Mouse (Mus musculus): Measurements from ENCODE around the gene Lyrm7. TPM values are rescaled to one million over a fixed set of nuclear protein-coding genes. Genes with fewer than 3 reads are reported as not detected.

The Lyrm7 gene
- polyA plus RNA-seq (2012; rRNA removed): 2.1 and 2.3 TPM in 2 replicates

DNA sequence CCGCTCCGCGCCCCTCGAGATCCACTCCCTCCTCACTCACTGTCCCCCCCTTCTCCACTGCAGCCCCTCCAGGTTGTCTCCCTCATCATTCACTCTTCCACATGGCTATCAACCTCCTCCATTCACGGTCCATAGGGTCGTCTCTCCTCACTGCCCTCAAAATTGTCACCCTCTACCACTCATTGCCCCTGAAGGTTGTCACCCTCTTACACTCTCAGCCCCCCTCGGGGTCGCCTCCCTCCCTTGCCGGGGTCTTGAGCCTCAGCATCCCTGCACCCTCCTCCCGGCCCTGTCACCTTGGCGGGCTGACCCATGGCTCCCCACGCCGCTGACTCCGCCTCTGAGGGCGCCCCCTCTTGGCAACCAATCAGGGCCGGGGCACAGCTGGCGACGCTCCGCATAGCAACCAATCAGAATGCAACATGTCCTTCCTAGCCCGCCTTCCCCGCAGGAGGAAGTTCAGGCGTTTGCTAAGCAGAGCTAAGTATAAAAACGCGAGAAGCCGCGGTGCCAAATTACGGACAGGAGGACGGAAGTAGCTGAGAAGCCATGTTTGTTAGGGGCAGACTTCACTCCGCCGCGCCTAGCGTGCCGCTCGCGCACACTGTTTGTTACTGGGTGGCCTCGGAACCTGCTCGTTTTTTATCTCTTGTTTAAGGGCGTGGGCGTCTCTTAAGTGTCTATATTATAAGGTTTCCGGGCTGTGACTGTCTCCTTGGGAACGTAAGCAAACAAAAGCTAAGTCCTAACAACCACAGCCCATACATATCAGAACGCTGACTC lies at the start of gene Lyrm7:
Gene Lyrm7, minus strand, starts transcription at position 661 of the 783 bp plus-strand sequence.

DNA sequence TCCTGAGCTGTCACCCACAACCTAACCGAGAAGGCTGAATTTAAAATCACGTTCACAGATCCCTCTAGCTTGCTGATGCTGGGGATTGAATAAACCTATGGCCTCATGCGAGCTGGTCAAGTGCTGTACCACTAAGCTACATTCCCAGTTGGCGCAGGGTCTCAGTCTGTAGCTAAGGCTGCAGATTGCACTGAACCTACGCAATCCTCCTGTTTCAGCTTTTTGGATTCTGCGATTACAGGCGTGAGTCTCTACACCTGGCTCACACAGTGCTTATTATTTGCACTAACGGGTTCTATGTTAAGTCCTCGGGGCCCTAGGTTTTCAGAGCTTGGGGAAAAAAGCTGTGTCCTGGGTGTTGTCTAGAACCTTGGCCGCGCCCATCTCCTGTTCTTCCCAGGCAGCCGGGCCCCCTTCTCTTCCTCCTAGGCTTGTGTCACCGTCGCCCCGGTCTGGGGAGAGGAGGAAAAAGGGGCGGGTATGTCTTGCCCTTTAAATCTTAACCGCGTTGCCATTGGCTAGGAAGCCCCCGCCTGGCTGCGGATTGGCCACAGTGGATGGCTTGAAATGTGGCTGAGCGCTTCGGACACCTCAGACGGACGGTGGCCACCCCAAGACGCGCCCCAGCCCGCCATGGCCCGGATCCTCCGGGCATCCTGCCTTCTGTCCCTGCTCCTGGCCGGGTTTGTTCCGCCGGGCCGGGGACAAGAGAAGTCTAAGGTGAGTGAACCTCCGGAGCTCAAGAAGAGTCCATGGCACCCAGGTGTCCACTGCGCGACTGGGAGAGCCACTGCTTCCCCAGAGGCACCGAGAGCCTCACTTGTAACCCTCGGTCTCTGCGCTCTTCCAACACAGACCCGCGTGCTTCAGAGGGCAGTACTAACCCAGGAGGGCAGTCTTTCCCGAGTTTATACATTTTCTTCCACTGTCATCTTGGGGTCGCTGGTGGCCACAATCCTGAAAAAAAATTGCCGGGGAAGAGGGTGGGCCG lies 41.9 kb upstream of the Lyrm7 start, which contains the start of gene Gpx3:
Gene Gpx3, plus strand, starts transcription at position 121 of the 991 bp plus-strand sequence.

DNA sequence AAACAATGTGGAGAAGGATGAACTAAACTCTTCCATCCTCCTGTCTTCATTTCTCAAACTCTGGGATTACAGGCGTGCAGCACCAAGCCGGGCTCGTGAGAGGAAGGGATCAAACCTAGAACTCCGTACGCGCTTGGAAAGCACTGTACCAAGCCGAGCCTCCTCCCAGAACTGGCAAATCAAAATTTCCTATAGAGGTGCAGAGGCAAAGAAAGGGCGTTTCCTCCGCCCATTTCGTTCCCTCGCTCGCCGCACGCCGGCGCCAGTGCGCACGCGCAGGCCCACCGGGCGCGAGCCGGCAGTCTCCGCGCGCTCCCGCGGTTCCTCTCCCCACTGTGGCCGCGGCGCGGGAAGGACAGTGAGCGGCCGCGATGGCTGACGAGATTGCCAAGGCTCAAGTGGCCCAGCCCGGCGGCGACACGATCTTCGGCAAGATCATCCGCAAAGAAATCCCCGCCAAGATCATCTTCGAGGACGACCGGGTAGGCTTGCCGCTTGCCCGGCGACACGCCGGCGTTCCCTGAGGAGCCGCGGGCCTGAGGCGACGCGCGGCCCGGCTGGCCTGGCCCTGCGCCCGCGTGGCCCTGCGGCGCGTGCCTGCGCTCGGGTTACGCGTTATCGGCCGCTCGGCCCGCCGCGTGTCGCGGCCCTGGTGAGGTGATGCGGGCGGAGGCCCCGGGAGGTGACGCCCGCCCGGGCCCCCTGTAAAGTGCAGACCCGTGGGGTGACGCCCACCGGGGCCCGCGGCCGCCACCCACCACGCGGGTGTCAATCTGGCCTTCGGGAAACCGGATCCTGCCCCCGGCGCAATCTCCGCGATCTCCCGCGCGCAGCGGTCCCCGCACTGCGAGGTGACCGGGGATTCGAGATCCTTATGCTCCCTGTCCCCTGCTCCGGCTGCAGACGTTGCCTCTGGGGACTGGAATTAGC lies 5.7 kb upstream of the Lyrm7 start, which contains the start of gene Hint1:
Gene Hint1, plus strand, starts transcription at position 265 of the 930 bp plus-strand sequence.

DNA sequence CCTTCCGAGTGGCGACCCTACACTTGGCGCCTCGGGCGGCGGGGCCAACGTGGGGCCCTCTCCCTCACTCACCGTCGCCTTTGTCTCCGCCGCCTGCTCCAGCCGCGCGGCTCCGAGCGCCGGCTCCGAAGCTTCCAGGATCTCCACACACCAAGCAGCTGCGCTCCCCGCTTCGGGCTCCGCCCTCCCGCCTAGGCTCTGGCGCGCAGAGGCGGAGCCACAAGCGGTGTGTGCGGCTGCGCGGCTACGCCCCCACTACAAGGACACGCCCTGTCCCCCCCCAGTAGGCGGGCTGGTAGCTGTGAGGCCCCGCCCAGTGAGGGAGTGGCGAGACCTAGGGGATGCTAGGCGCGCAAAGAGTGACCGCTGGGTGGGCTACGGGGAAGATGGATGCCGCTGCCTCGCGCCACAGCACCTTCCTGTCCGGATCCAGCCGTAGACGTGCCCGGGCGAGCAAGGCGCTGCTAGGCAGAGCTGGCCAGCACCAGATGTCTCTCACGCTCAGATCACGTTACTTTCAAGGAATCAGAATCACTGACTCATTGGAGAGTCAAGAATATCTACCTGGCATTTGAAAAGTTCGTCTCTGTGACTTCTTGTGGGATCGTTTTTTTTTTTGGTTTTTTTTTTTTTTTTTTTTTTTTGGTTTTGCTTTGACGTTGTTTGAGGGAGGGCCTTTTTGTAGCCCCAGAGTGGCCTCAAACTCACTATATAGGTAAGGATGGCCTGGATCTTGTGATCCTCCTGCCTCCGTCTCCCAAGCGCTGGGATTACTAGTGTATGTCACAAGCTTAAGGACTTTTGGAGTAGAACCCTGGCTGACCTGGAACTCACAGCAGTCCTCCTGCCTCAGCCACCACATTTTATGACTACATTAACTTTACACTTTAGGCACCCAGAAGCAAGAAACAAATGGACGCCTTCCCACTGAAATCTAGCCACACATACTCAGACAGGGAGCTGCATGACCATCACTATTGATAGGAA lies 72.9 kb downstream of the Lyrm7 start, which contains the start of gene Cdc42se2:
Gene Cdc42se2, minus strand, starts transcription at position 188 of the 987 bp plus-strand sequence.

Other genes with a start within 250 kb of the Lyrm7 start
- 11.3 and 11.6 TPM in 2 replicates for gene Cdc42se2, start 73.2 kb downstream of the Lyrm7 start, polyA plus RNA-seq (2012; rRNA removed)
- gene Hint1, start 5.5 kb upstream of the Lyrm7 start, polyA plus RNA-seq (2012; rRNA removed): 396 and 431 TPM in 2 replicates
- gene Gpx3, start 41.5 kb upstream of the Lyrm7 start, polyA plus RNA-seq (2012; rRNA removed): 11.3 and 11.4 TPM in 2 replicates
- 6.2 and 6.8 TPM in 2 replicates for gene Tnip1, start 102.0 kb upstream of the Lyrm7 start, polyA plus RNA-seq (2012; rRNA removed)
- 50.4 and 52.9 TPM in 2 replicates for gene Anxa6, start 172.5 kb upstream of the Lyrm7 start, polyA plus RNA-seq (2012; rRNA removed)
- gene Ccdc69, start 217.2 kb upstream of the Lyrm7 start, polyA plus RNA-seq (2012; rRNA removed): 1.9 and 2.0 TPM in 2 replicates
- gene Gm2a, start 237.2 kb upstream of the Lyrm7 start, polyA plus RNA-seq (2012; rRNA removed): 25.0 and 27.9 TPM in 2 replicates